Mouse (Mus musculus) small intestine, adult 2 months (tissue): ENCODE results near the gene Htr5a.

Experiments used
- CTCF ChIP-seq: fragments of 200-500 bp; IDR thresholded peaks from 2 replicates; pipeline ENCODE4 v1.5.1; 2012; ENCODE audit warnings: low read depth, mild to moderate bottlenecking, control low read depth, inconsistent platforms, low read length, moderate library complexity, mixed read lengths; ENCODE audit not compliant: insufficient replicate concordance, insufficient read length; ENCODE audit errors: extremely low read depth
- POLR2A ChIP-seq: fragments of 200-500 bp; IDR thresholded peaks from 2 replicates; pipeline ENCODE4 v1.6.1; 2012; ENCODE audit warnings: low read depth, mild to moderate bottlenecking, control low read depth, inconsistent platforms, low read length, moderate library complexity

DNA sequence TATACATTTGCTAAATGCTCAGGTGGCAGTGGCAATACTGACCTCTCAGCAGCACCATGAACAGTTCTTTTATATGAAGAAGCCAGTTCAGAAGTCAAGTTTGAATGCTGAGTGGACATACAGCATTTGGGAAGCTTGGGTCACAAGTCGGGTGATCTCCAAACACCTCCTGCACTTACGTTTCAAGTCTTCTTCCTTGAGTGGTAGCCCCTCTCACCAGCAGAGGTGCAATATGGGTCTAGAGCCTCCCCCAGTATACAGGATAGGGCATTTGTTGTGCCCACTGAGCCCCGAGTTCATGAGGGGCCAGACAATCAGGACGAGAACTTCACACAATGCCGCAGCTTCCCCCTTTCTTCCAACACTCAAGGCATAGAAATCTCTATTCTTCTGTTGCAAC lies 36.4 kb downstream of the Htr5a start:
- TF ChIP-seq POLR2A = no peak
- no peak for TF ChIP-seq CTCF
